Mouse (Mus musculus) E14TG2a.4 (cell line): ENCODE data around the gene Plekha5.

Experiments used
- CTCF ChIP-seq: conservative IDR thresholded peaks from 2 replicates; pipeline ENCODE4 v1.5.1; 2014; ENCODE audit warnings: low read length
- NANOG ChIP-seq: IDR thresholded peaks from 2 replicates; pipeline ENCODE4 v1.6.1; 2014; ENCODE audit warnings: borderline replicate concordance, low read length, mixed read lengths
- POU5F1 ChIP-seq: IDR thresholded peaks from 2 replicates; pipeline ENCODE4 v1.6.1; 2014; ENCODE audit warnings: low read length, borderline replicate concordance

DNA sequence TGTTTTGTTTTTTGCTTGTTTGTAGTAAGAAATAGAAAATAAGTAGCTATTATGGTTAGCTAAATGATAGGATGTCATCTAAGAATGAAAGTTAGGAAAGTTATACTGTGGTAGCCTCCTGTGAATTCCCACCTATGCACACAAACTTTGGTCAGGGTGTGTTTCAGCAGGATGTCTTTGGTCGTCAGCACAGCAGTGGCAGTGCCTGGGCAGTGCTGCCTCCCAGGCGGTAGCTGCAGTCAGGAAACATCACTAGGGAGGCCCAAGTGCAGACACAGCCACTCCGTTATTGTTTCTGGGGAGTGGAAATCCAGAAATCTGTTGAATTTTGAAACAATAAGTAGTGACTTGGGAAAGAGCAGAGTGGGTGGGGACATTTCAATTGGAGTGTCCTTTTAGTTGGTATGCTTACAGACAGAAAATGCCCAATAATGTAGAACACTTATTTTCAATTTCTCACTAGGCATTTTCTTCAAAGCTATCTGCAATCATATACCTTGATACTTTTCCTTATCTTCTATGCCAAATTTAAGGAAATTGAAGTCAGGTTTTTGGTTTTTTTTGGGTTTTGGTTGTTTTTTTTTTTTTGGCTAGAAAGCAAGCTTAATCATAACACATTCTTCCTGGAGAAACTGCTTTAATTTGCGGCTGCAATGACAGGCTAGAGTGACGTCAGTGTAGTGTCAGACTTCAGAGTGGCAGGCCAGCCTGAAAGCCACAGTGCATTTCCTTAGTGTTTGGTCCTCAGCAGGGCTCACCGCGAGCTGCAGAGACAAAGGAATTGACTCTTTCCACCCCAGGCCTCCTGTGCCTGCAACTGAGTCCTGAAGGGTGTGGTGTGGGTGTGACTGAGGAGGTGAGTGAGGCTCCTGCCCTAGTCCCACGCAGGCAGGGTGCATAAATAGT lies 90.6 kb downstream of the Plekha5 start:
- TF ChIP-seq CTCF (no peak), POU5F1 (no peak), NANOG (no peak)
